Mouse (Mus musculus) heart, postnatal 25 days (tissue): ENCODE results near the gene Raet1d. TPM values are rescaled to one million over a fixed set of nuclear protein-coding genes. Genes with fewer than 3 reads are reported as not detected.
"Not testable (repeated sequence)": the region's sequence is repeated elsewhere in the genome, so short reads cannot be mapped to it uniquely, and the experiment has no call there.

ENCODE experiments used
- DNase-seq: peaks from one replicate; pipeline ENCODE4 v3.0.0; 2022; ENCODE audit warnings: low spot score
- intact Hi-C: fragments of 180-260 bp; cut with DNase I; formaldehyde crosslinking; loops from one replicate; pipeline ENCODE4 v1.15.1; 2025
- total RNA-seq, 2 experiments: library from RNA; stranded (reverse); gene quantifications; 2 replicates each; pipeline ENCODE4 v1.2.3; 2021

The Raet1d gene
- under 1 TPM in 1 of 2 experiments, not detected in 1; 0.21 TPM for total RNA-seq

GRCm38 (mm10) chr10:22360252-22360651 lies at the start of gene Raet1d:
Raet1d (plus strand) TSS chr10:22360552.
- intact Hi-C loops, DNase-seq: not testable (repeated sequence)

GRCm38 (mm10) chr10:22322858-22323257 lies 37.5 kb upstream of the Raet1d start:
- intact Hi-C loops = no loop called here
- DNase-seq = no peak

- intact Hi-C loops, DNase-seq: not testable (repeated sequence)
These were observed 14.6 kb upstream of the Raet1d start for GRCm38 (mm10) chr10:22345721-22346120.

- DNase-seq, intact Hi-C loops: not testable (repeated sequence)
These were observed 6.7 kb upstream of the Raet1d start for GRCm38 (mm10) chr10:22353548-22354195.

- DNase-seq, intact Hi-C loops: not testable (repeated sequence)
These were observed 6.2 kb upstream of the Raet1d start for GRCm38 (mm10) chr10:22354196-22354574.

- DNase-seq = not testable (repeated sequence)
- intact Hi-C loops = loop anchor here (5.0 kb wide), 1 partner anchor 310 kb away; no protein-coding TSS in a partner anchor
These were observed 3.0 kb upstream of the Raet1d start for GRCm38 (mm10) chr10:22357373-22357772.

GRCm38 (mm10) chr10:22360957-22361356 lies 605 bp downstream of the Raet1d start:
- DNase-seq, intact Hi-C loops: not testable (repeated sequence)

GRCm38 (mm10) chr10:22361415-22362352 lies 1.3 kb downstream of the Raet1d start:
- intact Hi-C loops, DNase-seq: not testable (repeated sequence)

GRCm38 (mm10) chr10:22362466-22362865 lies 2.1 kb downstream of the Raet1d start:
- DNase-seq, intact Hi-C loops: not testable (repeated sequence)

GRCm38 (mm10) chr10:22364915-22365314 lies 4.6 kb downstream of the Raet1d start:
- intact Hi-C loops, DNase-seq: not testable (repeated sequence)

- intact Hi-C loops, DNase-seq: not testable (repeated sequence)
These were observed 20.9 kb downstream of the Raet1d start for GRCm38 (mm10) chr10:22381226-22381625.

- intact Hi-C loops, DNase-seq: not testable (repeated sequence)
These were observed 29.8 kb downstream of the Raet1d start for GRCm38 (mm10) chr10:22390146-22390545.

- DNase-seq, intact Hi-C loops: not testable (repeated sequence)
These were observed 31.3 kb downstream of the Raet1d start for GRCm38 (mm10) chr10:22391616-22392015.

- DNase-seq, intact Hi-C loops: not testable (repeated sequence)
These were observed 32.9 kb downstream of the Raet1d start for GRCm38 (mm10) chr10:22393028-22393824.

- DNase-seq, intact Hi-C loops: not testable (repeated sequence)
These were observed 36.3 kb downstream of the Raet1d start for GRCm38 (mm10) chr10:22396680-22397079.

GRCm38 (mm10) chr10:22402225-22402917 lies 42.0 kb downstream of the Raet1d start:
- intact Hi-C loops = not testable (repeated sequence)
- peak; percentile 17 for DNase-seq

- DNase-seq, intact Hi-C loops: not testable (repeated sequence)
These were observed 53.5 kb downstream of the Raet1d start for GRCm38 (mm10) chr10:22413702-22414494.
